Mouse (Mus musculus) CH12.LX (cell line): ENCODE results near the gene Cntn1. TPM values are rescaled to one million over a fixed set of nuclear protein-coding genes. Genes with fewer than 3 reads are reported as not detected.

ENCODE experiments used
- DNase-seq: peaks from one replicate; pipeline ENCODE4 v3.0.0-alpha.2; 2013; ENCODE audit errors: extremely low read depth
- H3K27ac ChIP-seq: 2 replicates; pipeline ENCODE4 v1.5.1; 2012; ENCODE audit warnings: low read depth, mild to moderate bottlenecking, control low read depth, moderate library complexity; ENCODE audit not compliant: insufficient read depth
- H3K27me3 ChIP-seq: replicated peaks from 2 replicates; pipeline ENCODE3; 2012; ENCODE audit warnings: inconsistent platforms
- H3K36me3 ChIP-seq, 2 experiments: replicated peaks in 1 of 2; 2 replicates each; pipeline versions ENCODE3 to v1.6.1; 2012; ENCODE audit warnings: inconsistent platforms in 1 of 2, low read length in 1 of 2, mild to moderate bottlenecking in 1 of 2, mixed read lengths in 1 of 2, moderate library complexity in 1 of 2; ENCODE audit not compliant: control insufficient read depth in 1 of 2, insufficient read depth in 1 of 2
- H3K4me1 ChIP-seq, 2 experiments: 2 replicates each; pipeline ENCODE4 v1.6.1; 2012; ENCODE audit warnings: inconsistent platforms in 1 of 2, moderate library complexity in 1 of 2; ENCODE audit not compliant: insufficient read depth in 2 of 2, control insufficient read depth in 1 of 2
- H3K4me2 ChIP-seq: 2 replicates; pipeline ENCODE4 v1.6.1; 2012; ENCODE audit warnings: low read depth, mild to moderate bottlenecking, control low read depth; ENCODE audit not compliant: poor library complexity, insufficient read depth, severe bottlenecking
- H3K4me3 ChIP-seq, 3 experiments: fragments of 150-350 bp in 1 of 3; sonication (generic) in 1 of 3; replicated peaks in 1 of 3; 2 replicates each; pipeline versions ENCODE3 to v1.5.1; 2011 to 2012; ENCODE audit warnings: low read depth in 2 of 3, low read length in 2 of 3, mild to moderate bottlenecking in 2 of 3, moderate library complexity in 2 of 3, control low read depth in 1 of 3, improper control_type of control experiment in 1 of 3, inconsistent platforms in 1 of 3, mixed read lengths in 1 of 3; ENCODE audit not compliant: poor library complexity in 1 of 3
- H3K79me2 ChIP-seq: replicated peaks from 2 replicates; pipeline ENCODE4 v1.6.1; 2012; ENCODE audit warnings: mild to moderate bottlenecking, moderate library complexity; ENCODE audit not compliant: control insufficient read depth, poor library complexity, insufficient read depth, severe bottlenecking; ENCODE audit errors: extremely low read depth
- H3K9ac ChIP-seq: 2 replicates; pipeline ENCODE4 v1.6.1; 2012; ENCODE audit warnings: low read depth, mild to moderate bottlenecking, control low read depth, moderate library complexity; ENCODE audit not compliant: insufficient read depth
- H3K9me3 ChIP-seq: replicated peaks from 2 replicates; pipeline ENCODE3; 2012; ENCODE audit warnings: low read length, inconsistent platforms, mixed read lengths
- CHD1 ChIP-seq: IDR thresholded peaks from 2 replicates; pipeline ENCODE4 v1.6.1; 2012; ENCODE audit warnings: low read depth, low read length, improper control_type of control experiment, inconsistent platforms
- CTCF ChIP-seq, 2 experiments: IDR thresholded peaks in 1 of 2; conservative IDR thresholded peaks in 1 of 2; 2 replicates each; pipeline ENCODE4 v1.5.1; 2011 to 2012; ENCODE audit warnings: low read depth in 2 of 2, low read length in 2 of 2, improper control_type of control experiment in 1 of 2, inconsistent platforms in 1 of 2, mild to moderate bottlenecking in 1 of 2, moderate library complexity in 1 of 2
- ETS1 ChIP-seq: conservative IDR thresholded peaks from 2 replicates; pipeline ENCODE4 v1.6.1; 2012; ENCODE audit warnings: low read depth, mild to moderate bottlenecking, inconsistent platforms, low read length, improper control_type of control experiment, moderate library complexity
- GABPA ChIP-seq: IDR thresholded peaks from 2 replicates; pipeline ENCODE4 v1.6.1; 2012; ENCODE audit warnings: low read depth, low read length, improper control_type of control experiment, inconsistent platforms; ENCODE audit not compliant: insufficient replicate concordance
- HCFC1 ChIP-seq: IDR thresholded peaks from 2 replicates; pipeline ENCODE4 v1.6.1; 2012; ENCODE audit warnings: low read depth, mild to moderate bottlenecking, inconsistent platforms, low read length, improper control_type of control experiment
- IRF4 ChIP-seq: IDR thresholded peaks from 2 replicates; pipeline ENCODE4 v1.6.1; 2014; ENCODE audit warnings: low read depth, mild to moderate bottlenecking, inconsistent platforms, low read length, improper control_type of control experiment
- KAT2A ChIP-seq: IDR thresholded peaks from 2 replicates; pipeline ENCODE4 v1.6.1; 2012; ENCODE audit warnings: low read length, improper control_type of control experiment, inconsistent platforms; ENCODE audit not compliant: insufficient replicate concordance
- MAX ChIP-seq: IDR thresholded peaks from 2 replicates; pipeline ENCODE4 v1.6.1; 2011; ENCODE audit warnings: low read length, improper control_type of control experiment
- MAZ ChIP-seq: IDR thresholded peaks from 2 replicates; pipeline ENCODE4 v1.6.1; 2012; ENCODE audit warnings: low read depth, mild to moderate bottlenecking, inconsistent platforms, low read length, improper control_type of control experiment, moderate library complexity
- MEF2A ChIP-seq: IDR thresholded peaks from 2 replicates; pipeline ENCODE4 v1.6.1; 2014; ENCODE audit warnings: low read depth, mild to moderate bottlenecking, inconsistent platforms, low read length, improper control_type of control experiment, borderline replicate concordance
- NELFE ChIP-seq: IDR thresholded peaks from 2 replicates; pipeline ENCODE4 v1.6.1; 2011; ENCODE audit warnings: low read depth, low read length, improper control_type of control experiment
- NRF1 ChIP-seq: IDR thresholded peaks from 2 replicates; pipeline ENCODE4 v1.6.1; 2014; ENCODE audit warnings: low read depth, mild to moderate bottlenecking, inconsistent platforms, low read length, improper control_type of control experiment, moderate library complexity
- POLR2AphosphoS2 ChIP-seq: IDR thresholded peaks from 2 replicates; pipeline ENCODE4 v1.6.1; 2011; ENCODE audit warnings: low read depth, low read length, improper control_type of control experiment
- RAD21 ChIP-seq: IDR thresholded peaks from 2 replicates; pipeline ENCODE4 v1.6.1; 2011; ENCODE audit warnings: low read depth, mild to moderate bottlenecking, low read length, improper control_type of control experiment, moderate library complexity
- SMC3 ChIP-seq: IDR thresholded peaks from 2 replicates; pipeline ENCODE4 v1.6.1; 2011; ENCODE audit warnings: low read depth, low read length, improper control_type of control experiment
- TBP ChIP-seq: conservative IDR thresholded peaks from 2 replicates; pipeline ENCODE4 v1.6.1; 2011; ENCODE audit warnings: low read depth, low read length, improper control_type of control experiment
- TCF12 ChIP-seq: IDR thresholded peaks from 2 replicates; pipeline ENCODE4 v1.6.1; 2014; ENCODE audit warnings: low read depth, mild to moderate bottlenecking, inconsistent platforms, low read length, improper control_type of control experiment
- UBTF ChIP-seq: IDR thresholded peaks from 2 replicates; pipeline ENCODE4 v1.6.1; 2012; ENCODE audit warnings: low read depth, mild to moderate bottlenecking, inconsistent platforms, low read length, improper control_type of control experiment, moderate library complexity
- USF2 ChIP-seq: conservative IDR thresholded peaks from 2 replicates; pipeline ENCODE4 v1.6.1; 2011; ENCODE audit warnings: low read depth, low read length, improper control_type of control experiment
- ZMIZ1 ChIP-seq: IDR thresholded peaks from 2 replicates; pipeline ENCODE4 v1.6.1; 2012; ENCODE audit warnings: low read depth, mild to moderate bottlenecking, inconsistent platforms, low read length, improper control_type of control experiment
- dilution Hi-C: fragments of 300-500 bp; cut with MboI; formaldehyde crosslinking; loops from 2 replicates; pipeline ENCODE4 v1.14.3; 2020; ENCODE audit warnings: low sequenced_read_pairs; ENCODE audit not compliant: extremely low pct_unique_long_range_greater_than_20kb, extremely low pct_ligation_motif_present
- in situ Hi-C: fragments of 300-500 bp; cut with MboI; formaldehyde crosslinking; loops from 3 replicates; pipeline ENCODE4 v1.14.3; 2019; ENCODE audit warnings: low sequenced_read_pairs, low pct_ligation_motif_present, low pct_unique_long_range_greater_than_20kb, mixed read lengths
- polyA plus RNA-seq: library from polyadenylated mRNA; unstranded; fragments of >175 nt; gene quantifications from 2 replicates; pipeline ENCODE4 v1.2.1, GENCODE M21; 2012; ENCODE audit warnings: low read depth; ENCODE audit not compliant: insufficient read length
- total RNA-seq, 2 experiments: library from RNA; depleted of rRNA; stranded (reverse); fragments of 300-350 nt in 1 of 2; fragments of >200 nt in 1 of 2; gene quantifications; 2 replicates each; pipeline ENCODE4 v1.2.3; 2012 to 2014

The Cntn1 gene
- total and polyA plus RNA-seq, 3 experiments, result 0.04 TPM; not detected in 2

- peaks cover 66% of the 10 kb centered on the region for H3K9me3 ChIP-seq
- H3K4me3 ChIP-seq, result no peak overlapping the region
- H3K9ac ChIP-seq, result no peak overlapping the region
- H3K4me2 ChIP-seq, result no peak overlapping the region
- dilution Hi-C loops, result no loop called here
- in situ Hi-C loops, result no loop called here
- no peaks in the 10 kb centered on the region for H3K27me3 ChIP-seq
- H3K36me3 ChIP-seq, result no peaks in the 10 kb centered on the region
- no peaks in the 10 kb centered on the region for H3K79me2 ChIP-seq
- TF ChIP-seq MEF2A, result no peak
- no peak for TF ChIP-seq SMC3
- H3K27ac ChIP-seq, result no peak overlapping the region
- no peaks in the 10 kb centered on the region for H3K4me1 ChIP-seq
- no peak for DNase-seq
Measured at GRCm38 (mm10) chr15:92210486-92211235, 159.7 kb downstream of the Cntn1 start.

GRCm38 (mm10) chr15:92215841-92216240, 164.9 kb downstream of the Cntn1 start:
- Histone ChIP-seq H3K36me3 (no peaks in the 10 kb centered on the region), H3K4me2 (no peak overlapping the region), H3K4me3 (no peak overlapping the region), H3K27ac (no peak overlapping the region), H3K79me2 (no peaks in the 10 kb centered on the region), H3K9me3 (peaks cover 51% of the 10 kb centered on the region), H3K27me3 (no peaks in the 10 kb centered on the region), H3K9ac (no peak overlapping the region), H3K4me1 (no peaks in the 10 kb centered on the region)
- dilution Hi-C loops, result no loop called here
- in situ Hi-C loops, result no loop called here
- TF ChIP-seq ZMIZ1 (no peak), HCFC1 (no peak), UBTF (no peak), CHD1 (no peak), TBP (no peak), KAT2A (no peak), ETS1 (no peak), MAX (no peak), MEF2A (no peak), POLR2AphosphoS2 (no peak), TCF12 (no peak), USF2 (no peak), NELFE (no peak), IRF4 (no peak), MAZ (no peak), GABPA (no peak), NRF1 (no peak), RAD21 (no peak), CTCF (conservative IDR thresholded peaks at IDR 0.05 in 1 of 2, IDR thresholded peaks at IDR 0.05 in 1 of 2; ENCODE audit: low read depth in 2 of 2, low read length in 2 of 2) (no peak)
- no peak for DNase-seq
